Mouse (Mus musculus) spleen, adult 12 weeks (tissue): ENCODE measurements around the gene Tmem206.

ENCODE experiments used
- DNase-seq: peaks from one replicate; pipeline ENCODE4 v3.0.0; 2022; ENCODE audit warnings: low spot score

Gene Tmem206

GRCm38 (mm10) chr1:191325726-191326232 lies at the start of gene Tmem206:
TSS of gene Tmem206 (plus strand) at chr1:191325912.
- peak; percentile 94 for DNase-seq

GRCm38 (mm10) chr1:191276181-191276580 lies 49.5 kb upstream of the Tmem206 start:
- no peak for DNase-seq

GRCm38 (mm10) chr1:191277549-191278059 lies 48.1 kb upstream of the Tmem206 start:
- no peak for DNase-seq

DNA sequence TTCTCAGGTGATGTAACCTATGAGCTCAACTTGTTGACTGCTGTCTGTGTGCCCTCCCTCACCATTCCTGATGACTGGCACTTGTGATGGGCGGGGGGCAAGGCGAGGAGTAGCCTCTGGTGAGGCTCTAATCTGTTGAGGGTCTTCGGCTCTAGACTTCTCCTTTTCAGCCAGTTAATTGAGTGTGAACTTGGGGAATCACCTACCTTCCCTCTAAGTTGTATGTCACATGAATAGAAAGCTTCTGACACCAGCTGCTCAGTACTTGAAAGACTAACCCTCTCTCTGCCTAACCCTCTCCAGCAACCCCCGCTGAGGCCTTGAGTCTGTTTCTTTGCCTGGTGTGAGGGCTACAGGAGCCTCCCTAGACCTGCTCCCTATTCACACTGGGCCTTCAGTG lies 47.4 kb upstream of the Tmem206 start:
- no peak for DNase-seq

- no peak for DNase-seq
These were observed 44.5 kb upstream of the Tmem206 start for GRCm38 (mm10) chr1:191281171-191281570.

GRCm38 (mm10) chr1:191282319-191282718 lies 43.4 kb upstream of the Tmem206 start:
- DNase-seq: no peak

DNA sequence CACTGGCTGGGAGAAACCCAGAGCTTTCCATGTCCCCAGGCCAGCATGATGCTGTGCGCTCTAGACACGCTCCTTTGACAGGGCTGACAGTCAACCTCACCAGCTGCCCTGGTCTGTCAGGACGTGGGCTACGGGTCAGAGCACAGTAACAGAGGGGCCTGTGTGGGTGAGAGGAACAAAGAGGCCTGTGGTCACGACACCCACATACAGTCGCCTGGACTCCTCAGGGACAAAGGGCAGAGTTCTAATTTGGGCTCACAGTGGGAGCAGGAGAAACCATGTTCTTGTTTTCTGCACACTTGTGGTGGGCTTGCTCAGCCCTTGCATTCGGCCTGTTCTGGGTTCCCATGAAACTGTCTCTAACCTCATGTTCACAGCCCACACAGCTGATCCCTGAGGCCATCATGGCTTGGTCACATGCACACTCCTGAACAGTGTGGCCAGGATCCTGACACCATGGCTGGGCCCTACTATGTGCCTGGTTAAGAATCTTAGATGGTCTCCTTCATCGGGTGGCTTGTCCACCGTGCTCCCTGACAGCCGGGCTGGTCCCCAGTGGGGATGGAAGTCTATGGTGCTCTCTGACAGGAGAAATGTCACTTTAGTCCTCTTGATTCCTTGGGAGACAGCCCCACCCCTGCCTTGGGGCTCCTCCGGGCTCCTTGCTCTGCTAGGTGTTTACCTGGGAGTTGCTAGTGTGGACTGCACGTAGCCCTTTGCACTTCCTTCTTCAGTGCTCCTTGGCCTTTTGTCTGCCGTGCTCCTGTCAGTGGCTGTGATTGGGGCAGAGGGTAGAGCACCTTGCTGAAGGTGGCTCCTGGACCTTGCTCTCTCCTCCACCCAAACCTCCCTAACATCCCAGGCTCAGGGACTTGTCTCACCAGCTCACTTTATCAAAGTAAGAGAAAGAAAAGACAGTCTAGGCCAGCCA lies 42.3 kb upstream of the Tmem206 start:
- no peak for DNase-seq

DNA sequence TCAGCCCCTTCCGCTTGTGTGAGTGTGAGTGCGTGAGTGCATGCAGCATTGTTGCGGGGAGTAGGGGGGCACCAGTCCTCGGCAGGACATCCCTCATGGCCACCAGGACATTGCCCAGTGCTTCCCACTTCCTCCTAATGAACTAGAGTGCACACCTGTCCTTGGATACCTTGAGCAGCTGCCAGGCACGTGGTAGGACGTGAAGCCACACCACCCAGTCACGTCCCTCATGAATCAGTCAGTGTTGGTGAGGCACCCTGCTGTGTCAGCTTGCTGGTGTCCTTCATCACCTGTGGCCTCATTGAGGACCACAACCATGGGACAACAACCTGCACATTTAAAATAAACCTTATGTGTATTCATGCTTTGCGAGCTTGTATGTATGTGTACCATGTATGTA lies 41.2 kb upstream of the Tmem206 start:
- DNase-seq: no peak

DNA sequence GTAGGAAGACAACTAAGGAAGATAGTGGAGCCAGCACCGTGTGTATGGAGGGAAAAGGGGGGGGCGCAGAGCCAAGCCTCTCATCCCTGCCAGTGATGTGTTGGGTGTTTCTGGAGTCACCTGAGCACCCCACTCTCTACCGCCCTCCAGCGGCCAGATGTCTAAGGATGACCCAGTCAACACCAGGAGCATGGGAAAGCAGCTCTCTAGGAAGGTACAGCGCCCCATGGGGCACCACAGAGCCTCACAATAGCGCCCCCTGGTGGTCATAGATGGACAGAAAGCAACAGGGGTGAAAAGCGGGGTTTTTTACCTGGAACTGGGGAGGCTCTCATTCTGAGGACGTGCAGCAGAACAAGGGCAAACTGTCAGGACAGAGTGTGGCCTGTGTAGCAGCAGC lies 37.0 kb upstream of the Tmem206 start:
- DNase-seq: peak; percentile 54

- no peak for DNase-seq
These were observed 33.4 kb upstream of the Tmem206 start for GRCm38 (mm10) chr1:191292348-191292747.

GRCm38 (mm10) chr1:191293051-191293450 lies 32.7 kb upstream of the Tmem206 start:
- DNase-seq: no peak

- DNase-seq: no peak
These were observed 31.5 kb upstream of the Tmem206 start for GRCm38 (mm10) chr1:191293996-191294795.

DNA sequence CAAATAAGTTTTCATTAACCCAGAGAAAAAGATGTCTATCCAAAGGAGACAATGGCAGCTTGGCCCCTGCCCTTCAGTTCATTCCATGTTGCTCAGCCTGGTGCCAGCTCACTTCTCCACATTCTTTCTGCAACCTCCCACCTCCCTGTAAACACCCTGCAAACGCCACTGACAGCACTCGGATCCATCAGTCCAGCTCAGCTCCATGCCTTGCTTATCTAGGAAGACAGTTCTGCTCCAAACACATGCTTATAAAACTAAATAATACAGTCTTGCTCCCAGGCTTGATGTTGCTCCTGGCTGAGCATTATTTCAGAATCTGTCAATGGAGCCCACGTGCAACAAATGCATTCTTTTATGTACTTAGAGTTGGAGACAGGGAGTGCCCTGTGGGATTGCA lies 29.9 kb upstream of the Tmem206 start:
- DNase-seq: no peak

DNA sequence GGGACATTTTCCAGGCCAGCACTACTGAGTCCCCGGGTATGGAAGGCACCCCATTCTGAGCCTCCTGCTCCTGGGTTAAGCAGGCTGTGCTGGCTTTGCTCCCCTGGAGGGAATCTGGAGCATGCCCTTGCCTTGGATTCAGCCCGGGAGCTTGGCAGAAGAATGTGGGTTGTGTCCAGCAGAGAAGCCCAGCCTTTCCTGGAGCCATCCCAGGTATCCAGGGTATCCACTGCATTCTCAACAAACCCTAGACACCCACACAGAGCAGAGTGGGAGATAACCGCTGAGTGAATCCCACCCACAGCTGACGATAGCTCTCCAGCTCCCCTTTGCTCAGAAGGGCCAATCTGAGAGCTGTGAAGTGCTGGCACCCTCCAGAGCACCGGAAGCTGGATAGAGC lies 29.3 kb upstream of the Tmem206 start:
- DNase-seq: no peak

GRCm38 (mm10) chr1:191298304-191298703 lies 27.4 kb upstream of the Tmem206 start:
- DNase-seq: no peak

DNA sequence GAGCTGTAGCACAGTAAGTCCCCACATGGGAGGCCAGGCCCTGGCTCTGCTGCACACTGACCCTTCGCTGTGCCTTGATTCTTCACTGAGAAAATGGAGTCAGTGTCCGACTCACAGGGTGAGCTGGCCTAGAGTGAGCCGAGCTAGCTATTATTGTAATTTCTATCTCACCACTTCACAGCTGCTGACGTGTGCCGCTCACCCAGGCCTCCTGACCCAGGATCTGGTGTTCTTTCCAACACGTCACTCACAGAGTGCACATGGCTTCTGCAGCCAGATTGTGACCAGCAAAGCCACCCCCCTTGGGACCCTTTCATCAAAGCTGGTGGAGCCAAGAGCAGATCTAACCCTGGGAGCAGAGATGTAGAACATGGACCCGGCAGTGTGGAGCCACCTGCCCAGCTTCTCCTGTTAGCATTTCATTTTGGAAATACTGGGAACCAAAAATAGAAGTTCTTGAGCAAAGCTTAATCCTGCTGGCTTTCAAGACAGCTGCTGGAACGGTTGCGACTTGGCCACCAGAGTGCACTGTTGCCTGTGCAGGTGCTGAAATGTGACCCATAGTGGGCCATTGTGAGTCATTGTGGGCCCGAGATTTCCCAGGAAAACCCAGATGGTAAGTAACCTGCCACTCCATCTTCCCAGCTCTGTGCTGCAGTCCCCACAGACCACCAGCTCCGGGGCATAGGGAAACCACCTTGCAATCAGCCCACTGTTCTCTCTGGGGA lies 26.3 kb upstream of the Tmem206 start:
- DNase-seq: no peak

DNA sequence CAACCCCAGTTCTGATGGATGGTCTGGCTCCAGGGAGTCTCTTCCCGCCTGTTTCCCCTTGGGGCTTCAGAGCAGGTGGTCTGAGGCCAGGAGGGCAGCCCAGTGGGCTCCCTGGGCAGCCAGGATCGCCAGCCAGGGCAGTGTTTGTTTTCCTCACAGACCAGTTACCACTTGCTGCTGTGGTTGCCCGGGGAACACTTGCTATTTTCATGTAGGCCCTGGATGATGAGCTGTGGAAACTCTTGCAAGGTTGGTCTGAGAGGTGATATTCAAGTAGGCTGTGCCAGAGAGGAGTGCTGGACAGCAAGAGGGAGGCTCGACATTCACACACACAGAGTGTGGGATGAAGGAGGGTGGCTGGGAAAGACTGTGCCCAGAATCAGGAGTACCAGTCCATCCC lies 23.8 kb upstream of the Tmem206 start:
- DNase-seq: no peak

DNA sequence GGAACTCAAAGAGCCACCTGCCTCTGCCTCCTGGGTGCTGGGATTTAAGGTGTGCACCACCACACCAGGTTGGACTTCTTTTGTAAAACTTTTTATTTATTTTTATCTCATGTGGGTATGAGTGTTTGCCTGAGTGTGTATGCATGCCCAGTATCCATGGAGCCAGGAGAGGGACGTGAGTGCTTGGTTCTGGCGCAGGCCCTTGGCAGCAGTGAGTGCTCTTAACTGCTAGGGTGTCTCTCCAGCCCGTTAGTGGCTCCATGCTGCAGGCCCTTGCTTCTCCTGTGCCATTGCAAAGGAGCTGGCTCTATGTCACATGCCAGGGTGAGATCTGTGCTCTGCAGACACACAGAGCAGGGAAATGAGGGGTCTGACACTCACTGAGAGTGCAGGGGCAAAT lies 22.0 kb upstream of the Tmem206 start:
- DNase-seq: no peak

- DNase-seq: no peak
These were observed 21.5 kb upstream of the Tmem206 start for GRCm38 (mm10) chr1:191304216-191304615.

GRCm38 (mm10) chr1:191305610-191306009 lies 20.1 kb upstream of the Tmem206 start:
- DNase-seq: no peak

DNA sequence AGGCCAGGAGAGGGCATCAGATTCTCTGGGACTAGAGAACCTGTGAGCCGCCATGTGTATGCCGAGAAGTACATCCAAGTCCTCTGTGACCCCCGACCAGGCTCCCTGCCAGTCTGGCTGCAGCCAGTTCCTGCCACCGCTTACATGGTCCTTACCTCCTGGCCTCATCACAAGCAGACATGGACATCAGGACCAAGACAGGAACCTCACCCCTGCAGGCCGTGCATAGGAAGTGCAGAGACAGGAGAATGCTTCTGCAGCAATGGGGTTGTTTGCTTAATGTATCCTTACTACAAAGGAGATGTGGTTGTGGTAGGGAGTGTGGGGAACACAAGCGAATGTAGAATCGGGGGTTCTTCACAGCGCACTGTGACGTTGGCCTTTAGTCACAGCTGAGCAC lies 19.4 kb upstream of the Tmem206 start:
- no peak for DNase-seq
